Mouse (Mus musculus): Measurements from ENCODE around the gene Agl.

The Agl gene

GRCm38 (mm10) chr3:116694955-116695665 is 112.9 kb downstream of the Agl start:
- DNase-seq (ENCODE audit: low read depth, low spot score) = no peak

- DNase-seq (ENCODE audit: low read depth, low spot score) = no peak
Measured at GRCm38 (mm10) chr3:116694312-116694711, 113.7 kb downstream of the Agl start.
